Mouse (Mus musculus) monocyte, adult 2 months (primary cell): Measurements from ENCODE around the gene Cetn4.
A peak's percentile ranks its signal among the peaks of the same experiment; 100 is the strongest.

ENCODE experiments used
- DNase-seq, 2 experiments: peaks; one replicate each; pipeline ENCODE4 v3.0.0; 2022; ENCODE audit warnings: low spot score in 2 of 2, low read depth in 1 of 2

Cetn4 gene

DNA sequence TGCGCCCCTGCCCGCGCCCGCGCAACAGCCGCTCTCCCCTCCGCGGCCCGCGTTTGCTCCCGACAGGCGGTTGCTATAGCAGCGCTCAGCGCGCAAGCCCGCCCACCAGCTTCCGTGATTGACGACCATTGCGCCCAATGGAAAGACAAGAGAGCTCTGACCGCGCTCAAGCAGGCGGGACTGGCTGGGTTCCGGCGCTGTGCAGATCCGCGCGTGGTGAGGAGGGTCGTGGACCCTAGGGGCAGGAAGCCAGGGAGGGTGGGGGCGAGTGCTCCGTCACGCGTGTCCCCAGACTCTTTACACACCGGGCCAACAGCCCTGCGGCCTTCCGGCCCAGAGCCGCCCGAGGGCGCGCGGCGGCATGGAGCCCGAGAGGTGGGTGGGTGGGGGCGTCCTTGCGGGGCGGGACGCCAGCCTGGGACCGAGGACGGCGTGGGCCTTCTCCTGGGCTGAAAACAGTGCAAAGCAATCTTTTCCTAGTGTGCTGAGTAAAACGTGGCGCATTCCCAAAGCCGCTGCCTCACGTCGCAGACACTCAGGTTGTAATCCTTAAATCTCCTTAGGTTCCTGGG, at the start of gene Cetn4, which contains the start of gene Bbs12:
Gene Cetn4, minus strand, starts transcription at position 339 of the 572 bp plus-strand sequence.
Gene Bbs12, plus strand, starts transcription at position 185 of the 572 bp plus-strand sequence.
- peak; percentile 66 to 88 for DNase-seq

DNA sequence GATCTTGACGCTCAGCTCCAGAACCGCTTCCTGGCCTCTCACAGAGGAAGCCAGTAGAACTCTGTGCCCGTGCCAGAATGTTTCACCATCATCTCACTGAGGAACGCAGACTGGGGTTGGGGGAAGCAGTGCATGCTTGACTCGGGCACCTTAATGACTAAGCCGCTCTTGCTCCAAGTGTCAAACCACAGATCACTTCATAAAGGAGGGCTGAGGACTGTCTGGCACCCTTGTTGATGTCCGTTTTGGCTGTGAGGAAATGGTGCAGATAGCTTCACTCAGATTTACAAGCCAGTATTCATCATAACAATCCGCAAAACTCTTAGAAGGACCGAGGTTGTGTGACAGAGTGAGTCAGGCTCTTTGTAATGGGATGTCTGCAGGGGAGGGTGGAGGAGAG, 48.2 kb upstream of the Cetn4 start:
- DNase-seq = no peak

DNA sequence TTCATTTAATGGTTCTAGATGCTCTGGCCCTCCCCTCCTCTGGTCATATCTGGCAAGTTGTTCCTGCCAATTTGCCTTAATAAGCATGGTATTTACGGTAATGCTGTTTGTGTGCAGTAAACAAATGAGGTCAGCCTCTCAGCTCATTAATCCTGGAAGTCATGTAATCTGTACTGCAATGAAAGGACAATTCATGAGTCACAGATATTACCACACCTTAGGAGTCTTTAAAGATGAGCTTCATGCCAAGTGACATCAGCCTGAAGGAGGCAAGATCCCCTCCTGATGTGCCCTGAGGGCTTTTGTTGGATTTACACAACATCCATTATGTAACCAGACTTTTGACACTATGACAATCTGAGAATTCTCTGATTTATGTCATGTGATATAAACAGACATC, 42.2 kb upstream of the Cetn4 start:
- DNase-seq = no peak

DNA sequence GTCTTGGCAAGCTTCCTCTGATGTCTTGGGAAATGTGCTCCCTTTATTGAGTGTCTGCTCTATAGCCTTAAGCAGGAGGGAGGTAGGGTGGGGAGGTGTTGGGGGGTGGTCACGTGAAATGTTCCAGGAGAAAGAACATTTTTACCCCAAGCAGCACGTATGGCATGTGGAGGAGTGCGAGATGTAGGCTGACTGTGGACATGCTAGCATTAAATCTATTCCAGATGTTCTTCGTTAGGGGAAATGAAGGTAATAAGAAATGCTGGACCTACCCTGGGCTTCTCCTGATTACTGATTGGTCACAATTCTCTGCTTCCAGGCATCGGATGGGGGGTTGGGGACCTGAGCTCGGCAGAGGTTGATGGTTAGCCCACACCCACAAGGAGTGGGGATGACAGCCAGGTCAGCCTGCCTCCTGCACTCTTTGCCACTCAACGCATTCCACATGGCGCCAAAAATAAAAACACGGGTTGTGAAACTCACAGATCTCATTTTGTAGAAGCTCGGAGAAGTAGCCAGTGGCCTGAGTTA, 41.5 kb upstream of the Cetn4 start:
- DNase-seq = no peak

DNA sequence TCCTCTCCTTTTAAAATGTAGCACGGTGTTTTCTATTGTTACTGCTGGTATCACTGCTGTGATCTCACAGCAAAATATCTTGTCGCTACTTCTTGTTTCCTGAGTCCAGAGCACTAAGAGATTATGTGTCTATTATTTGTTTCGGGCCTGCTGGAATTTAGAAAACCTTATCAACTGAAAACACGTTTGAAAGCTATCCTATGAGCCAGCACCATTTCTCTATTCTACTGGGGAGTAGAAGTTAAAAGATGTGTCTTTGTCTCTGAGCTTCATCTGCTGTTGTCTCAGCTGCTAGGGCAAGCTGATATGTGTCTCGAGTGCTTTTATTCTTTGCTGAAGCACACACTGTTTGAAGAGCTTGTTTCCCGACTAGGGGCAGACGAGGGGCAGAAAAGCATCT, 37.9 kb upstream of the Cetn4 start:
- DNase-seq = no peak

DNA sequence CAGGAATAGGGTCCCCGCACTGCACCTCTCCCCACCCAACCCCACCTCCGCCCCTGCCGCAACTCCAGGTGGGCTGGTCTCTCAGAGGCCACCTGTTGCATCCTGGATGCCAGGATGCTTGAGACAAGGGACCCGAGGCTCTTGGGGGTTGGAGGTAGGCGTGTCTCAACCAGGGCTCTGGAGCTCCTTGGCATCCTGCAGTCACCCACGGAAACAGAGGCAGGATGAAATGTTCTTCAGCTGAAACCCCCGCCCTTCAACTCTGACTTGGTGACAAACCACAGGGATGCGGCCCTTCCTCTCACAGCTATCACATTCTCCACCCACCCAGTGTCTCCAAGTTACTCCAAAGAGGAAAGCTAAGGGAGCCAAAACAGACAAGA, 36.6 kb upstream of the Cetn4 start:
- DNase-seq = no peak

DNA sequence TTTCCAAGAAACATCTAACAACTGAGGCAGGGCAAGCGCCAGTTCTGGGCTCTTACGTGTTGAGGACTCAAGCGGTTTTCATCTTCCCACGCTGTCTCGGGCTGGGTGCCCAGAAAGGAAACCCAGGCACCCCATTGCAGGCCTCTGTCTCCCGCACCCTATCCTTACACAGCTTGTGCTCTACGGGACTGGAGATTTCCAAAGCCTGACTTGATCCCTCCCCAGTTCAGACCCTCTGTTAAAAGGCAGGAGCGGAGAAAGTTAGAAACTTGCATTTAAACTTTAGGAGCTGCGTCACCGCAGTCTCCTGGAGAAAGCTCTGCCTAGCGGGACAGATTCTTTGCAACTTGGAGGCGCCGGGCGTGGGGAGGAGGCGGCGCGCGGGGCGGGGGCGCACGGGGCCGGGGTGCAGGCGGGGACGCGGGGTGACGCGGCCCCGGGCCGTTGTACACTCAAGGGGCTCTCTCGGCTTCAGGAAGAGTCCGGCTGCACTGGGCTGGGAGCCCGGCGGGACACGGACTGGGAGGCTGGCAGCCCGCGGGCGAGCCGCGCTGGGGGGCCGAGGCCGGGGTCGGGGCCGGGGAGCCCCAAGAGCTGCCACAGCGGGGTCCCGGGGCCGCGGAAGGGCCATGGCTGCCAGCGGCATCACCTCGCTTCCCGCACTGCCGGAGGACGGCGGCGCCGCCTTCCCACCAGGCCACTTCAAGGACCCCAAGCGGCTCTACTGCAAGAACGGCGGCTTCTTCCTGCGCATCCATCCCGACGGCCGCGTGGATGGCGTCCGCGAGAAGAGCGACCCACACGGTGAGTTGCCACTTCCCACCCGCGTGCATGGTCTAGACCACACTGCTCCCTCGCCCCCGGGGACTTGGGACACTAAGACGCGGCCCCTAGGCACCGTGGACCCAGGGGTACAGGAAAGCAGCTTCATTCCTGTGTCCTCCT, 36.0 kb upstream of the Cetn4 start, which contains the start of gene Fgf2:
Gene Fgf2, plus strand, starts transcription at position 126 of the 945 bp plus-strand sequence.
- DNase-seq = no peak

DNA sequence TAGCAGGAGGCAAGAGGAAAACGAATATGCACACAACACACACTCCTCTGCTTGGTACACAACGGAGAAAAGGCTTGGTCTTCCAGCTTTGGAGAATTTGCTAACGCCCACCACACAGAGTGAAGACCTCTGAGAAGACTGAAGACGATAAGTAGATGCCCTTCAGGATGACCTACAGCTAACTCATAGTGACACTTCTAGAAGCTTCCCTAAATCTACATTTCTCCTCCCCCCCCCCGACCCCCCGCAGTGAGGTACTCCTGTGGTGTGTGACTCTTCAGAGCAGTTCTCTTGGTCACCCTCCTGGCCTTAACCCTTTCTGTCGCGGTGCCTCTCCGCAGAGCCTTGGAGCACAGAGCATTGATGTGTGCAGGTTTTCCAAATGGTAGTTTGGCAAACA, 35.2 kb upstream of the Cetn4 start:
- DNase-seq = no peak

DNA sequence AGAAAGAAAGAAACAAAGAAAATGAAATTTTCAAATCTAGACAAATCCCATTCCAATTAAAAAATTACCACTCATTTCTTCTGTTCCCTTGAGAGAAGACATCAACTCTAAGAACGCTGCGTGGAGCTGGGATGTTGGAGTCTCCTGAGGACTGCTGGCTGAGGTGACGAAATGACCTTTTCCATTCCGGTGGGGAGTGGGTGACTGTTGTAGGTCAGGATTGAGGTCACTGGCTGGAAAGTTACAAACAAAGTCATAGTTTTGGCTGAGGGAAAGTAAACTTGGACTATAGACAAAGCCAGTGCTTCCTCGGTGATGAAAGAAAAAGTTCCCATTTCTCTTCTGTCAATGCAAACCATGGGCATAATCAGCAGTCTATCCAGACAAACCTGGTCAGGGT, 30.3 kb upstream of the Cetn4 start:
- DNase-seq = no peak

DNA sequence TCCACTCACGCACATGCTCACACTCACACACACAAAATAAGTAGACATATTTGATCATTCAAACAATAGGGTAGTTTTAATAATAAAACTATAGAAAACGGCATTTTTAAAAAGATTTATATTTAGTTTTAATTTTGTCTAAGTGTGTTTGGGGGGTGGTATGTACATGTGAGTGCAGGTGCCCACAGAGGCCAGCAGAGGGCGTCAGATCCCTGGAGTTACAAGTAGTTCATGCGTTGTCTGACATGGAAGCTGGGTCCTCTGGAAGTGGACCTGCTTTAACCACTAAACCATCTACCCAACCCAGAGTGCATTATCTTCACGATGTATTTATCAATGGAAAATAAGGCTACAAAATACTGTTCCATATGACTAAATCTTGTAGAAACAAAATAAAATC, 28.6 kb upstream of the Cetn4 start:
- no peak for DNase-seq

DNA sequence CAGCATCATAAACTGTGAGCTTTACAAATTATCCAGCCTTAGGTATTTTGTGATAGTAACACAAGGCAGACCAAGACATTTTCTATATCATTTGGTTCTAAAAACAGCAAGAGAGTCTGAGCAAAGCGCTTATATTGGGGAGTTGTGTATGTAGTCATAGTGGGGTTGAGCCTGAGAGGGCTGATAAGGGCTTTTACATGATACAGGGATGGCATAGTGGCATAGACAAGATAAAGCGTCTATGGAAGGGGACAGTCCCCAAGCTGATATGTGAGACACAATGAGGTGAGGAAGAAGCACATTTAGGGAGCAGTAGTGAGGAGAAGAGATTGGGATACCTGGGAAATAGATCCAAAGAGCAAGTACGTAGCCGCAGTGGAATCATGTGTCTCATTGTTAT, 21.5 kb upstream of the Cetn4 start:
- DNase-seq = no peak

DNA sequence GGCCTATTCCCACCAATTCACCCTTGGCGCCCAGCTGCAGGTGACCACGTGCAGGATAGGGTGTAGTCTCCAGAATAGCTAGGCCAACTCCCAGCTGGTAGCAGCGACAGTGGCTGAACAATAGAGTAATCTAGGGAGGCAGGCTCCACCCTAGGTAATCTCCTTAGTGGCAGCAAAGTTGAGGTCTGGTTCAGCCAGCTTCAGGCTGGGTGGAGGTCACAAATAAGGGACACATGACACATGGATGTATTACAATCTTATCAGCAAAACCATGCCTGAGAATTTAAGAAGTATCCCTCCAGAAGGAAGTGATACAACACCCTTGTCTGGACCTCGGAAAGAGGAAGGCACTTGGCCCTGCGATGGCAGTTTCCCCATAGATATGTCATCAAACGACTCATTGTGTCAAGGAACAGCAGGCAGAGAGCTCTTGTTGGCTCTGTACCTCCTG, 19.5 kb upstream of the Cetn4 start:
- DNase-seq = peak in 1 of 2 experiments; percentile 6

DNA sequence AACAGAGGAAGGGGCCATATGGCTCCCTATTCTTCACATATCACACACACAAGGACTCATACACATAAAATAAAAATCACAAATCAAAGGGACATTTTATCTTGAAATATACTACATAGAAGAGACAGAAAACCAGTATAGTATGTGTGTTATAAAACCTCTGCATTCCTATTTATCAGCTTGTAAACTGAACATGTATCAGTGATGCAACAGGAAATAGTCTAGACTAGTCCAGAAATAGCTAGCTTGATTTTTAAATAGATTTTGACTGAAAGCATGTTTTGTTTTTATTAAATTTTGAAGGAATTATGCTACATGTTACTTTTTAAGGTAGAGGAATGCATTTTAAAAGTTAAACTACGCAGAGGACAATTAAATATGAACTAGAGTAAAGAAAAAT, 17.5 kb upstream of the Cetn4 start:
- no peak for DNase-seq

DNA sequence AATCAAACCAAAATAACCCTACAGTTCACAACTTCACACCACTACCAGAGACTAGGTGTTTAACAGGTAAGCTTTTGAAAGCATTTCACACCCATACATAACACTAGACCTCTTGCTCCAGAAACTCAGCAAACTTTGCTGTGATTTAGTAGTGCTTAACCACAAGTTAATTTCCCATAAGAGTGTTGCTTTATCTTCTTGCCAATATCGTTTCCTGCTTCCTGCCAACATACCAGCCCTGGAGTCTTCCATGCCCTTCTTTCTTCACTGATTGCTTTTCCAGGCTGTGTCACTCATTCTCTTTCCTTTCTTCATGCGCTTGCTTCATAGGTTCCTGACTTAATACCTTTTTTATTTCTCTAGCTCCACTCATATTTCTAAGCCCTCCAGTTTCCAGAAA, 16.0 kb upstream of the Cetn4 start:
- DNase-seq = no peak

DNA sequence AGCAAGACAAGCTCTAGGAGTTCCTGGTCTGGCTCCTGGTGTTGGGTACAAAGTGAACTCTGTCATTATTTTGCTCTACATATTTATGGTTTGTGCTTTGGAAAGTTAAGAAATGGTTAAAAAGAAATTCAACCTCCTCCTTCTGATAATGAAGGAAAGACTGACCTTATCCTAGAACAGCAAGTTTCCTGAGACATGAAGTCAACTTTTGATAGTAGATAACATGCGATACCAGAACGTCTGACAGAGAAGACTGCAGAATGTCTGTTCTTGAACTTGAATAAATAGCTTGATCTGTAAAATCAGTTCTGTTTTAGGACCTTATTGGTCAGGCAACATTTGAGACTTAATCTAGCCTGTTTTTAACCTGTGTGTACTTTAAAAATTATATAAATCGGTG, 14.1 kb upstream of the Cetn4 start:
- DNase-seq = no peak

DNA sequence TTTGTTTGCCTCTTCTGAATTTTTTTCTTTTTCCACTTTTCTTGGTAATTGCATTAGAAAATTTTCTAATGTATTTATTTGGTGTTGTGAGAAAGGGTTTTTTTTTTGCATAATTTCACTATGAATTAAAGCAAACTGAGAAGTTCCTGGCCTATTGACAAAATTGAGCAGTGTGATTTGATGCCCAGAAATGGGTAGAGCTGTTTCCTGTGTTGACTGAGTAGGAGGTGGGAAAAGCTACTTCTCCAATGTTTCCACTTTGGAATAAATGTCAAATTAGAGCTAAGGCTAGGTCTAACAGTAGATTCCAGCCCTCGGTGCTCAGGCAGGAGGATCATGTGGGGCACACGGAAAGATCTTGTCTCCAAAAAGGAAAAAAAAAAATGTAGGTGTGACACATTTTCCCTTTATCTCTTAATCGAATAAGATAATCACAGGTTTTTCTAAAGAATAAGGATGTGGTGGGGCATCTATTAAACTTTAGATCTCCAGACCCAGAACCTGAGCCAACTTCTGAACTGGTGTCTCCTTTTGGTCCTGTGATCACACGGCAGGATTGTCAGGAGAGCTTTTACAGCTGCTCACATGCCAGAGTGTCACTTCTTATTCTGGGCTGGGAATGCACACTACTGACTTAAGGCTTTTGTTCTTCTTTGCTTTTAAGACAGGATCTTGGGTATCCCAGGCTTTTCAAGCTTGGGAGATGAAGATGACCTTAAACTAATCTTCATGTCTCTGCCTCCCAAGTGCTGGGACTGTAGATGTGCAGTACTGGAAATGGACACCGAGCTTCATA, 13.0 kb upstream of the Cetn4 start:
- DNase-seq = no peak

DNA sequence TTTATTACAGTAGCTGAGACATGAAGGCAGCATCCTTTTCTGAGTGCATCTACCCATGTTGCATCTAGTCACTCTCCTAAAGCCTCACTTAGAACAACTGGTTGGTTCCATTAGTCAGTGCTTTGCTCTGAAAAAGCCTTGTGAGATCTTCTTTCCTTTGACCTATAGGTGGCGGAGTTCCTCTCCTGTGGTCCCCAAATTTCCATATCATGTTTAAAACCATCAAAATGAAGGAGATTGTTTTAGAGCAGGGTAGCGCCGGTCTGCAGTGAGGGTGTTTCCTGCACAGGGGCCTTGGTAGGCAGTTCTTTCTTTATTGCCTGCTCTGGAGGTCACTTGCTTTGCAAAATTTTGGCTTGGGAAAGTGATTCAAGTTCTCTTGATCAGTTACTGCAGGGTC, 11.8 kb upstream of the Cetn4 start:
- DNase-seq = no peak

DNA sequence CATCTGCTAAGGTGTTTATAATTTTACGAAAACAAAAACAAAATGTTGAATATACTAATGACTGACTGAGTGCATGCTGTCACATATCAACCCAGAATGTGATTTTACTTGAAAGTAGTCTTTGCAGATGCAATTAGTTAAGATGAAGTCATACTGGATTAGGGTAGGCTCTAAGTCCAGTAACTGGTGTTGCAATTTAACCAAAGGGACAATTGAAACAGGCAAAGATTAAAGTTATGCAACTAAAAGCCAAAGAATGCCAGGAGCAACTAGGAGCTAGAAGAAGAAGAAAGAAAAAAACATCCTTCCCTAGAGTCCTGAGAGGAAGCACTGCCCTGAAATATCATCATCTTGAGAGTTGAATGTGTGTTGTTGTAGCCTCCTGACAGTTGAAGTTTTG, 3.7 kb upstream of the Cetn4 start:
- no peak for DNase-seq

DNA sequence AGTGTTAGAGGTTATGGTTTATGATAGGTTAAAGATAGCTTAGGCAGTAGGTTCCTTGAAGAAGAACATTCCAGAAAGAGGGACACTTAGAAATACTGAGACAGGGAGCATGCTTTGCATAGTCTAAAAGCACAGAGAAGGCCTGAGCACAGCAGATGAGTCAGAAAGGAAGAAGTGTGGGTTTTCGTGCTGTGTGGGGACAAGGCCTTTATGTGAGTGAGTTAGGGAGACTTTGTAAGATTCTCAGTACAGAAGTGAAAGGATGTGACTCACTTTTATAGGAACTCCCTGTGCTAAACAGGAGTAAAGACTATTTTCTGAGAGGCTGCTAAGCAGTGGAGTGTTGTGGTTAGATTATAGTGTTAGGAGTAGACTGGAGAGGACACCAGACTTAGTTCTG, 863 bp upstream of the Cetn4 start:
- peak in 1 of 2 experiments; percentile 10 for DNase-seq

DNA sequence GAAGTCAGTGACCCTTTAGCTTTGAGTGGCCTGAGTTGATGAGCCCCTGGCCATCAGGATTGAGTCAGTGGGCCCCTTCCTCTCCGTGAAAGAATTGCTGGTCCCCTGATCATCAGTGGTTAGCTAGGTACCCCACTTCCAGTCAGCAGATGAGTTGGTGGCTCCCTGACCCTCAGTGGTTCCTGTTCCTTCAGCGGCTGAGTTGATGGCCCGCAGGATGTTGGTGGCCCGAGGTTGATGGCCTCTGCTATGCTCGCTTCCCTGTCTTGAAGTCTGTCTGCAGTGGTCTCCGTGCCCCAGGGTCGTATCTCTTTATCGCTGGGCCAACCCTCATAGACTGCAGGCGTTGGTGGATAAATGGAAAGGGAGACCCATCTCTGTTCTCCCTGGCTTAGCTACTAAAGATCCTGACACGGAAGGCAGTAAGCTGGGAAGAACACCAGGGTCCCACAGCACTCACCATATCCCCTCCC, 575 bp downstream of the Cetn4 start:
- DNase-seq = no peak

DNA sequence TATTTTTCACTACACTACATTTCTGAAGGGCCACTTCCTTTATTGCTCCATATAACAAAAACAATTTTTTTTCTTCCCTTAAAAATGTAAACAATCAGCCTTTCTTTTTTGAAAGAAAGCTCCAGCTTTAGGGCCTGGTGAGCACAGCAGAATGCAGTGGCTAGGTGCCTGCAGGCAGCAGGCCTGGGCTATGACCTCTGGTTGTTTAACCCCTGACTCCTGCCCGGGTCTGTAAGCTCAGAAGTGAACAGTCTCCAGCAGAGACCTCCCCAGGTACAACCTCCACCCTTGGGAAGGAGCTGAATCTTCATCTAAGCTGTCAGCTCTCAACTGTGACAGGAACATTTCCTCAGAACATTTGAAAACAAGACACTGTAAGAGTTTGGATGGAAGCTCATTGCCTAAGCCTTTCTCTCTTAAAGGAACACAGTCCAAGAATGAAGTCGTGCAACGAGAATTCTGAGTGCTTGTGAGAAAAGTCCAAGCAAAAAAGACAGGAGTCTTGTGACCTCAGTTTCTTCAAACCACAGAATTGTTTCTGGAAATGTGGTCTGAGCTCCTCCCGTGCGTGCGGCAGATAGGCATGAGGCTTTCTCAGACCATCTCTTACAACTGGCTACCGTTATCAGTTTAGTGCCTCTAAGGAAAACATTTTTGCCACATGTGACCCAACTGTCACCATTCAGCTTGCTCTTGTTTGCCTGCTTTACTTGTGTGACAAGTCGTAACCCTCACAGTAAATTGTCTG, 8.9 kb downstream of the Cetn4 start:
- no peak for DNase-seq
